Mouse (Mus musculus) yolk sac, embryonic 10.5 days (tissue): ENCODE data around the gene Jup.

Experiments
- DNase-seq: peaks from one replicate; pipeline ENCODE4 v3.0.0-alpha.2; 2017; ENCODE audit warnings: low spot score

Gene Jup

DNA sequence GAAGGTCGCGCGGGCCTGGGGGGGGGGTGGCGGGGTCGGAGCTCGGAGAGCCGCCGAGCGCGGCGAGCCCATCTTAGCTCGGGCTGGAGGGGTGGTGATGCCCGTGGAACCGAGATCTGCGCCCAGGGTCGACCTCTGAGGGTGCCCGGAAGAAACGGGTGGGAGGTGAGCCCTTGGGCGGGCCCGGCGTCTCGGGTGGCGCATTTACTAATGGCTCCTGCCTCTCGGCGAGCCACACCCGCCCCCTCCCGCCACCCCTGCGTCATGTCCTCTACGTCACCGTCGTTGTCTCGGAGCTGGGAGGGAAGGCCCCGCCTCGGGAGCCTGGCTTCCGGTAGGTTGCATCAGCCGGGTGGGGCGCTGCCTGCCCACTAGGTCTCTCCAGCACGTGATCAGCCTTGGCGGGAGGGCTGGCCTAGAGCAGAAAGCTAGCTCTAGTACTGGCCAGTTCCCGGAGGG, 77.4 kb downstream of the Jup start:
- DNase-seq = peak; percentile 98

DNA sequence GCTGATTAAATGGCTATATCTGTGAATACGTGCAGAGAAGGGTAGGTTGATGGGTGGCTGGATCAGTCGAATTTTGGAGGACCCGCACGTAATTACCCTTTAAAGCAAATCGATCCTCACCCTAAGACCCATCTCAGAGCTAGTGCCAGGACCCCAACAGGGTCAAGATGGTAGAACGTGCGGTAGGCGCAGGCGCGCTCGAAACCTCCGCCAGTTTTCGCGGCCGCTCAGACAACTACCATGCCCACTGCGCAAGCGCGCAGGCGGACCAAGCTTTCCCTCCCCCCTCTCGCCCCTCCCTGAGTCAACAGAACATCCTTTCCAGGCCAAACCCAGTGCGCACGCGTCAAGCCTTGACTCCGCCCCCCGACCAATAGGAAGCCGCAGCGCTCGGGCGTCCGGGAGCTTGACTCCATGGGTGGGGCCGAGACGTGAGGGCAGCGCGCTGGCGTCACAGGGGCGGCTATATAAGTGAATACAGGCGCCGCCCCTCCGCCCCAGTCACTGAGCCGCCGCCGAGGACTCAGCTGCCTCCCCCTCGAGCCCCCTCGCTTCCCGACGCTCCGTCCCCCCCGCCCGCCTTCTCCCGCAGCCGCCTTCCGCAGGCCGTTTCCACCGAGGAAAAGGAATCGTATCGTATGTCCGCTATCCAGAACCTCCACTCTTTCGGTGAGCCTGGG, 77.9 kb downstream of the Jup start, which contains the start of gene Eif1:
Gene Eif1, plus strand, starts transcription at position 394 of the 680 bp plus-strand sequence.
- peak; percentile 100 for DNase-seq
